Mouse (Mus musculus): Measurements from ENCODE around the gene Med29.

Med29 gene

DNA sequence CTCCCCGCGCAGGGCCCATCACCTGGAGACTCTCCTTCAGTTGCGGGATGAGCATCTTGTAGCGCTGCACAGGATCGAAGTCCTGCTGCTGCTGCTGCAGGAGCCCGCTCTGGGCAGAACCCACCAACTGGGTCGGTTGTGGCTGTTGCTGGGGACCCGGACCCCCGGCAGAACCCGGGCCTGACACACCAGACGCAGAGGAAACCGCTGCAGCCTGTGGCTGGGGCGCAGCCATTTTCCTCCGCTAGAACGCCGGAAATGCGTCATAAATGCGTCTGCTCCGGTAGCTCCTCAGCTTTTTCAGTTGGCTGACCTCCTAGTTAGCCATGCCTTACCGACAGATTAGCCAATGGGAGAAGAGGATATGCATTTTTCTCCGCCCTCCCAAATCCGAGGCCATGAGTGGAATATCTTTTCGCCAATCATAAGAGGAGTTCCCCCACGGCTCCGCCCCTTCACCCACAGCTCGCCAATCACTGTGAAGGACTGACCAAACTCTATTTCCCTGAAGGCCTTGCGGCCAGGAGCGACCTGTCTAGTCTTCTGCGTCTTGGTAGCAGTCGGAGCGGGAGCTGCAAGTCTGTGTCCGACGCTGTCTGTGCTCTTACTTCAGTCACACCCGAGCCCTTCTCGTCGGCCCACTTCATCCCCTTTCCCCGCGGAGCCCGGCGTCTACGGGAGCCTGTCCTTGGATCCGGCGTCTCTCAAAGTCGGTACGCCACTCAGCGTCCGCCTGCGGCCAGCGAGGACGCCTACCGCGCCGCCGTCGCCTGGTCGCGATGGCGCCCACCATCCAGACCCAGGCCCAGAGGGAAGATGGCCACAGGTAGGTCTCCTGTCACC is at the start of gene Med29, which contains the start of gene Paf1:
TSS of gene Med29 (minus strand) at position 280 of the 843 bp plus-strand sequence.
TSS of gene Paf1 (plus strand) at position 523 of the 843 bp plus-strand sequence.
- peak; percentile 99 for DNase-seq (ENCODE audit: low spot score)

DNA sequence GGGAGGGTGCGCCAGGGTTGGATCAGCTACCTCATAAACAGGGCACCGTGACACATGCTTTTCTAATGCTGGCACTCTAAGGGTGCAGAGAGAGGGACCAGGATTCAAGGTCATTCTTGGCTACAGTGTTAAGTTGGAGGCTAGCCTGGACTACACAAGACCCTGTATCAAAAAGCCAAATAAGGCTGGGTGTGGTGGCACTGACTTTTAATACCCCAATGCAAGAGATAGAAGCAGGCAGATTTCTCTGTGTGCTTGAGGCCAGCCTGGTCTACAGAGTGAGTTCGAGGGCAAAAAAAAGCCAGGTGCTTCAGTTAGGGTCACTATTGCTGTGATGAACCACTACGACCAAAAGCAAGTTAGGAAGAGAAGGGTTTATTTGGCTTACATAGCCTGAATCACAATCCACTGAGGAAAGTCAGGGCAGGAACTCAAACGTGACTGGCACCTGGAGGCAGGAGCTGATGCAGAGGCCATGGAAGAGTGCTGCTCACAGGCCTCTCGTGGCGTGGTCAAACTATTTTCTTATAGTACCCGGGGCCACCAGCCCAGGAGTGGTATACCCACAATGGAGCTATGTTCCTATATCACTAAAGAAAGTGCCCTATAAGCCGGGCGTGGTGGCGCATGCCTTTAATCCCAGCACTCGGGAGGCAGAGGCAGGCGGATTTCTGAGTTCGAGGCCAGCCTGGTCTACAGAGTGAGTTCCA is 49.4 kb upstream of the Med29 start:
- no peak for DNase-seq (ENCODE audit: low spot score)

DNA sequence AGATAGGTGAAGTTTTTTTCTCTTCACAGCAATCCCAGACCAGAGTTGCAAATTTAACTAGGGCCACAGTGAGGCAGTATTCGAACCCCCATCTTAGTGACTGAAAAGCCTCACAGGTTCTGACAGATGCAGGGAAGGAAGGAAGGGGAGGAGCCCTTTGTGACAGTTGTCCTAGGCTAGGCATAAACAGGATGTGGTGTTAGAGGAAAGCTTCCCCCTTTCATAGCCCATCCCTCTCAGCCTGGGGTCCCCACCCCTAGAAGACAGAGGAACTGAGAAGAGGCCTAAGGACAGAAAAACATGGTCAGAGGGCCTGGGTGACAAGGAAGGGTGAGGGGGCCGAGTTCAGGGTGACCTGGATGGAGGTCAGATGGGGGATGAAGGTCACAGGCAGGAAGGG is 48.2 kb upstream of the Med29 start:
- no peak for DNase-seq (ENCODE audit: low spot score)

DNA sequence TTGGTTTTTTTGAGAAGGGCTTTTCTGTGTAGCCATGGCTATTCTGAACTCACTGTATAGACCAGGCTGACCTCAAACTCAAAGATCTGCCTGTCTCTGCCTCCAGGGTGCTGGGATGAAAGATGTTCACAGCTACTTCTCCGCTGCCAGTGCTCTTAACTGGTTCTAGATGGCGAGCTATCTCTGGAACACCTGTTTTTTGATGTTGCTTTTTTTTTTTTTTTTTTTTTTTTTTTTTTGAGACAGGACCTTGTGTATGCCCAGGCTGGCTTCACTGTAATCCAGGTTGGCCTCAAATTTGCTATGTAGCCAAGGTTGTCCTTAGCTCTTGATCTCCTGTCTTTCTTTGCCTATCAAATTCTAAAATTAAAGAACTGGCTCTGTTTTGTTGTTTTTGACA is 46.3 kb upstream of the Med29 start:
- DNase-seq (ENCODE audit: low spot score): no peak

DNA sequence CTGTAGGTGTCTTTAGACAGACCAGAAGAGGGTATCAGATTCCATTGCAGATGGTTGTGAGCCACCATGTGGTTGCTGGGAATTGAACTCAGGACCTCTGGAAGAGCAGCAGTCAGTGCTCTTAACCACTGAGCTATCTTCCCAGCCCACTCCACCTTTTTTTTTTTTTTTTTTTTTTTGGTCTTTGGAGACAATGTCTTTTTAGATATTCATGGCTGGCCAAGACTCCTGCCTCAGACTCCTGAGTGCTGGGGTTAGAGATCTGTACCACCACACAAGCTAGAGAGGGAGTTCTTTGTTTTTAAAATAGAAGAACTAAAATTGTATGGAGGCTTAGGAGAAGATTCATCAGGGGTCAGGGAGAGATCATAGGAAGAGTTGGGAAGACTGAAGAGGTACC is 45.5 kb upstream of the Med29 start:
- DNase-seq (ENCODE audit: low spot score): no peak

DNA sequence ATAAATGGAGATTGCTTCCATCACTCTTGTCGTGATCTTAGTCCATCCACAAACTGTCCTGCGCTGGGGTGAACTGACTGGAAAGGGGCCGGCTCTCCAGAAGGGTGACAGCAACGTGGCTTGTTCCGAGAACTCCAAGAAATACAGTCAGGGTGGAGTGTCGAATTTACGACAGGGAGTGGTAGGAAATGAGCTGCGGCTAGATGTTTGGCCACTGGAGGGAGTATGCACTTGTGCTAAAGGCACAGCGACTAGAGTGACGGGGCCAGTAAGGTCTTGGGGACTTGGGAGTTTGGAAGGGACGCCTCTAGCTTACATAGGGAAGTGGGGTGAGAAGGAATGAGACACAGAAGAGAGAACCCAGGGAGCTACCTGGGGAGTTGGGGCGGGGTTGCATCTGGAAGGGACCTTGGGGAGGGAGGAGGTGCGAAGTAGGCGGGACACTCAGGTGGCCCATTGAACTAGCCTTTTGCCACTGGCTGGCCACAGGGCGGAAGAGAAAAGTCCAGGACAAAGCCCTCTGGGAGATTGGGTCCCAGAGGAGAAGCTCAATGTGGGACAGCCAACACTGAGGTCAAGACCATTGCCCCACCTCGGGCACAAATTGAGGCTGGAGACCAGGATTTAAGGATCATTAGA is 44.5 kb upstream of the Med29 start, which contains the start of gene Gmfg:
TSS of gene Gmfg (plus strand) at position 516 of the 639 bp plus-strand sequence.
- peak; percentile 88 for DNase-seq (ENCODE audit: low spot score)

DNA sequence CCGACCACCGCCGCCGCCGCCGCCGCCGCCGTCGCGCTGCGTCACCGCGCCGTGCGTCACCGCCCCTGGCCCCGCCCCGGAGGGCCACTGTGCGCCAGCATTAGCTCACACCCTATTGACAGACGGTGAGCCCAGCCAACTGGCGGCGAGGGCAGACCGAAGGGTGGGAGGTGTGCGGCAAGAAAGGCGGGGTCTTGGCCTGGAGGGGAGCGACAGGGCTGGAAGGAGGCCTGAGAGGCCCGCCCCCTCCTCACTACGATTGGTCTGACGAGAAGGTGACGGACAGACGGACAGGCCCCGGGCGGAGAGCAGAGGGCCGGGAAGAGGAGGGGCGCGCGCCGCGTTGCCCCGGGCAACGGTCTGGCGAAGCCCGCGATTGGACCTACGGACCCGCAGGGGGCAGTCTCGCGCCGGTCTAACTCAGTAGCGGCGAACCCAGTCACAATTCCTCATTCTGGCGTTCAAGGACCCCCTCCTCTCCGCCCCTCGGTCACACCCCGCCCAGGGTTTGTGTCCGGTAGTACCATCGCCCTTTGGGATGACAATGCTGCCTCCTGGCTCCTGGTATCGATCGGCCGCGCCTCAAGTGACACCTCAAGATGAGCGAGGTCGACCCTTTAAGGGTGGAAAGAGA is 43.9 kb upstream of the Med29 start:
- peak; percentile 99 for DNase-seq (ENCODE audit: low spot score)

GRCm38 (mm10) chr7:28435660-28436259 is 43.3 kb upstream of the Med29 start:
- DNase-seq (ENCODE audit: low spot score): no peak

DNA sequence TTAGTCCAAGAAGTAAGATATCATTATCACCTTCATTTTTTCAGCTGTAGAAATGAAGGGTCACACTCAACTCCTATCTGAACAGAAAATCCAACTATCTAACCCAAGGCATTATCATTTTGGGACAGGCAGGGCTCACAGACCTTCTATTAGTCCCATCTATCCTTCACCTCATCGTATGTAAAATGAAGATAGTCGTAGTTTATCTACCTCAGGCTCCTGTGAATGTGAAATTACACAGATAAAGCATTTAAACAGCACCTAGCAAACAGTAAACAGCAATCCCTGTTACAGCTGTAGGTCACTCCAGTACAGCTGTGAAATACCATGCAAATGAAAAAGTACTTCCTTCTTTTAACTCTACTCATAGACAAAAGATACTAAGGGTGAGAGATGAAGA is 39.7 kb upstream of the Med29 start:
- DNase-seq (ENCODE audit: low spot score): peak; percentile 60

DNA sequence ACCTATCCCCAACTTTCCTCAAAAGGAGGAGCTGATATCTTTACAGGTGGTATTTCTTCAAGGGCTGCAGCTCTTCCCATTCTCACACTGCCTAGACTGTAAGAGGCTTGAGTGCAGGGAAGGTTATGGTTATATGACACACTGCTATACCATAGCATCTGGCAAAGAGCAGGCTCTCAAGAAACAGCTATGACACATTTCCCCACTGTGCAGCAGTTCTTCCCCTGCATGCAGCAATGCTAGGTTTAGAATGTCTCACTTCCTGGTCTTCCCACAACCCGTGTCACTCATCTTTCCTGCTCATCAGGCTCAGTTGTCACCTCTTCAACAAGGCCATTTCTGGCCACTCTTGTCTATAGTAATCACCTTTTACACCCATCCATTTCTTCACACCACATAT is 38.0 kb upstream of the Med29 start:
- no peak for DNase-seq (ENCODE audit: low spot score)

- no peak for DNase-seq (ENCODE audit: low spot score)
These were observed 35.2 kb upstream of the Med29 start for GRCm38 (mm10) chr7:28427738-28428137.

- no peak for DNase-seq (ENCODE audit: low spot score)
These were observed 30.5 kb upstream of the Med29 start for GRCm38 (mm10) chr7:28423018-28423417.

- DNase-seq (ENCODE audit: low spot score): no peak
These were observed 26.9 kb upstream of the Med29 start for GRCm38 (mm10) chr7:28419416-28419815.

- DNase-seq (ENCODE audit: low spot score): no peak
These were observed 25.7 kb upstream of the Med29 start for GRCm38 (mm10) chr7:28418096-28418670.

GRCm38 (mm10) chr7:28417368-28417767 is 24.9 kb upstream of the Med29 start:
- DNase-seq (ENCODE audit: low spot score): no peak

- no peak for DNase-seq (ENCODE audit: low spot score)
These were observed 20.3 kb upstream of the Med29 start for GRCm38 (mm10) chr7:28412826-28413225.

DNA sequence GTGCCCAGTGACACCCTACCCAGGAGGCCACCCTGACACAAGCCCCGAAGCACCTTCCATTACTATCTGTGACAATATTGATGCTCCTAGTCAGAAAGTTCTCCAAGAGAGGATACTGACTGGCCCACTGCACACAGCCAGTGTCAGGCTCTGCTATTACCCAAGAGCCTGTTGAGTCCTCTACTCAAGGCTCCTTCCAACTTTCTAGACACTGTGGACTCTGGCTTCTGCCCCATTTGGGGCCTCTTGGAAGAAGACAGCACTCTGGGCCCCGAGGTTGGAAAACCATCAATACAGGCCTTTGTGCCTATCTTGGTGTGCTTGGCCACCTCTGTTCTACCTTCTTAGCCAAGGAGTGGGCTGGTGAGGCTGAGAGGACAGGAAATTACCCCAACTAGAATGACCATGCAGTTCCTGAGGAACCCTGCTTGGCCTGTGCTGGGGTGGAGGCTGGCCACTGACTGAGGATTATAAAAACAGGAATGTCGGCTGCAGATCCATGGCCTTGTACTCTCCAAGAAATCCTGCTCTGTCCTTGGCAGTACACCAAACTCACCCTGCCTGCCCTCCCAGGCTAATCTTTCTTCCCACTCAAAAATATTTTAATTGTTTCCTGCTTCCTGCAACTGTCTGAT is 18.4 kb upstream of the Med29 start:
- DNase-seq (ENCODE audit: low spot score): no peak

DNA sequence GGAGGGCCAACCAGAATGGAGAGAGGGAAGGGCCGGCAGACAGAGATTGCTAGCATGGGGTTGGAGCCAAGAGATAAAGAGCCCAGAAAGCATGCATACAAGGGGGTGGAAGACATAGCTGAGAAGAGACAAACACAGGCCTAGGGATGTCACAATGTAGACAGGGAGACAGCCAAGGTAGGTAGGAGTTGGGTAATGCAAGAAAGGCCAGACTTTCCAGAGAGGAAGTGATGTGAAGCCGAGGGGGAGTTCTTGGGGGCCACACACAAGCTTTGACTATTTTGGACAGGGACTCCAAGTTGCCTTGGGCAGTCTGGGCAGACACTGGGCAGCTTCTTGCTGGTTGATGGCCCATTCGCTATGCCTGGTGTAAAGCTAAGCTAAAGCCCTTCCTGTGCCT is 9.4 kb upstream of the Med29 start:
- no peak for DNase-seq (ENCODE audit: low spot score)

- no peak for DNase-seq (ENCODE audit: low spot score)
These were observed 8.5 kb upstream of the Med29 start for GRCm38 (mm10) chr7:28401030-28401429.

DNA sequence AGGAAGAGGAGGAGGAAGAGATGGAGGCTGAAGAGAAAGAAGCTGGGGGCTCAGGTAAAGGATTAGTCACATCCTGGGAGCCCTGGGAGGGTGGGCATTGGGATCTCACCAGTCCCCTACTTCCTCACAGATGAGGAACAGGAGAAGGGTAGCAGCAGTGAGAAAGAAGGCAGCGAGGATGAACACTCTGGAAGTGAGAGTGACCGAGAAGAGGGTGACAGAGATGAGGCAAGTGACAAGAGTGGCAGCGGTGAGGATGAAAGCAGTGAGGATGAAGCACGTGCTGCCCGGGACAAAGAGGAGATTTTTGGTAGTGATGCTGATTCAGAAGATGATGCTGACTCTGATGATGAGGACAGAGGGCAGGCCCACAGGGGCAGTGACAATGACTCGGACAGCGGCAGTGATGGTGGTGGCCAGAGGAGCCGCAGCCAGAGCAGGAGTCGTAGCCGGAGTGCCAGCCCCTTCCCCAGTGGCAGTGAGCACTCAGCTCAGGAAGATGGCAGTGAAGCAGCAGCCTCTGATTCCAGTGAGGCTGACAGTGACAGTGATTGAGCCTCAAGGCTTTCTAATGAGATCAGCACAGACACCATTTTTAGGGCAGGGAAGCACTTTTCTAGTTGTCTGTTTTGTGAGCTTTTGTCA is 6.3 kb upstream of the Med29 start:
- no peak for DNase-seq (ENCODE audit: low spot score)

Measured in c-Kit-positive CD71-positive TER-119-positive erythroid progenitor cells, embryonic 14.5 days (primary cell).